Mouse (Mus musculus) liver, adult 2 months (tissue): ENCODE measurements around the gene Apoa1.

ENCODE experiments used
- CTCF ChIP-seq: fragments of 200-500 bp; IDR thresholded peaks from 2 replicates; pipeline ENCODE4 v1.5.1; 2011; ENCODE audit warnings: low read depth, low read length, control low read depth
- POLR2A ChIP-seq: fragments of 200-500 bp; IDR thresholded peaks from 2 replicates; pipeline ENCODE4 v1.6.1; 2011; ENCODE audit warnings: low read length, control low read depth; ENCODE audit not compliant: insufficient read depth; ENCODE audit errors: extremely low read depth

GRCm38 (mm10) chr9:46246752-46247324 is 18.5 kb downstream of the Apoa1 start:
- TF ChIP-seq CTCF (peak; percentile 72), POLR2A (no peak)
